Mouse (Mus musculus) cortical plate, adult 2 months (tissue): Measurements from ENCODE around the gene Galnt2.

Experiments
- CTCF ChIP-seq: fragments of 200-500 bp; IDR thresholded peaks from 2 replicates; pipeline ENCODE4 v1.5.1; 2011; ENCODE audit warnings: mild to moderate bottlenecking, control low read depth, low read length; ENCODE audit not compliant: insufficient read depth; ENCODE audit errors: extremely low read depth
- POLR2A ChIP-seq: fragments of 200-500 bp; IDR thresholded peaks from 2 replicates; pipeline ENCODE4 v1.6.1; 2011; ENCODE audit warnings: mild to moderate bottlenecking, low read length, control low read depth; ENCODE audit not compliant: insufficient read depth; ENCODE audit errors: extremely low read depth

- TF ChIP-seq CTCF (peak; percentile 41), POLR2A (no peak)
Measured at GRCm38 (mm10) chr8:124393927-124394326, 162.7 kb downstream of the Galnt2 start.
